Mouse (Mus musculus) forebrain, embryonic 16.5 days (tissue): ENCODE measurements around the gene Gsdma3. TPM values are rescaled to one million over a fixed set of nuclear protein-coding genes. Genes with fewer than 3 reads are reported as not detected.

ENCODE experiments used
- polyA plus RNA-seq: library from polyadenylated mRNA; unstranded; fragments of >200 nt; fragmentation: Nextera tagmentation; extraction: Ambion mirVana; gene quantifications from 2 replicates; pipeline ENCODE4 v1.2.1, GENCODE M21; 2015

Gsdma3 gene
- polyA plus RNA-seq, 1 experiment from 2014 or later, result not detected

Other genes starting within 250 kb of the Gsdma3 start
- gene Tcap, start 242.5 kb upstream of the Gsdma3 start, polyA plus RNA-seq, result 0.23 and 0.26 TPM in 2 replicates
- 0.21 and 0.86 TPM in 2 replicates for gene Pnmt, start 239.9 kb upstream of the Gsdma3 start, polyA plus RNA-seq
- 7.4 and 9.4 TPM in 2 replicates for gene Pgap3, start 225.9 kb upstream of the Gsdma3 start, polyA plus RNA-seq
- 4.9 and 6.2 TPM in 2 replicates for gene Erbb2, start 213.9 kb upstream of the Gsdma3 start, polyA plus RNA-seq
- 243 and 253 TPM in 2 replicates for gene Mien1, start 187.4 kb upstream of the Gsdma3 start, polyA plus RNA-seq
- 0.51 and 0.70 TPM in 2 replicates for gene Grb7, start 180.0 kb upstream of the Gsdma3 start, polyA plus RNA-seq
- gene Ikzf3, start 80.3 kb upstream of the Gsdma3 start, polyA plus RNA-seq, result not detected in 2 replicates
- 0.25 TPM in 1 of 2 replicates, not detected in the other for gene Zpbp2, start 75.3 kb upstream of the Gsdma3 start, polyA plus RNA-seq
- gene Ormdl3, start 39.0 kb upstream of the Gsdma3 start, polyA plus RNA-seq, result 122 and 127 TPM in 2 replicates
- not detected in 2 replicates for gene Lrrc3c, start 28.1 kb upstream of the Gsdma3 start, polyA plus RNA-seq
- 0.61 and 1.0 TPM in 2 replicates for gene Gm12355, start 699 bp upstream of the Gsdma3 start, polyA plus RNA-seq
- gene Gsdma2, start 20.4 kb downstream of the Gsdma3 start, polyA plus RNA-seq, result not detected in 2 replicates
- gene Gsdma, start 38.0 kb downstream of the Gsdma3 start, polyA plus RNA-seq, result not detected in 2 replicates
- 197 and 201 TPM in 2 replicates for gene Psmd3, start 56.2 kb downstream of the Gsdma3 start, polyA plus RNA-seq
- not detected in 2 replicates for gene Csf3, start 74.9 kb downstream of the Gsdma3 start, polyA plus RNA-seq
- 88.8 and 93.7 TPM in 2 replicates for gene Med24, start 103.1 kb downstream of the Gsdma3 start, polyA plus RNA-seq
- 177 and 182 TPM in 2 replicates for gene Thra, start 114.3 kb downstream of the Gsdma3 start, polyA plus RNA-seq
- gene Nr1d1, start 149.0 kb downstream of the Gsdma3 start, polyA plus RNA-seq, result 3.8 and 4.0 TPM in 2 replicates
- 27.7 and 32.0 TPM in 2 replicates for gene Msl1, start 169.2 kb downstream of the Gsdma3 start, polyA plus RNA-seq
- 52.5 and 54.6 TPM in 2 replicates for gene Casc3, start 178.5 kb downstream of the Gsdma3 start, polyA plus RNA-seq
- gene Rapgefl1, start 210.4 kb downstream of the Gsdma3 start, polyA plus RNA-seq, result 4.5 and 7.3 TPM in 2 replicates
- gene Wipf2, start 237.3 kb downstream of the Gsdma3 start, polyA plus RNA-seq, result 4.6 and 5.1 TPM in 2 replicates